Mouse (Mus musculus): ENCODE results near the gene Gm5142. TPM values are rescaled to one million over a fixed set of nuclear protein-coding genes. Genes with fewer than 3 reads are reported as not detected.

The Gm5142 gene
- not detected in 2 replicates for total RNA-seq (2017)

GRCm38 (mm10) chr14:59178649-59179048, at the start of gene Gm5142:
TSS of gene Gm5142 (minus strand) at chr14:59178749.
- no peak for ATAC-seq (ENCODE audit: extremely low read depth, insufficient number of reproducible peaks, low FRiP score, poor library complexity, severe bottlenecking)

DNA sequence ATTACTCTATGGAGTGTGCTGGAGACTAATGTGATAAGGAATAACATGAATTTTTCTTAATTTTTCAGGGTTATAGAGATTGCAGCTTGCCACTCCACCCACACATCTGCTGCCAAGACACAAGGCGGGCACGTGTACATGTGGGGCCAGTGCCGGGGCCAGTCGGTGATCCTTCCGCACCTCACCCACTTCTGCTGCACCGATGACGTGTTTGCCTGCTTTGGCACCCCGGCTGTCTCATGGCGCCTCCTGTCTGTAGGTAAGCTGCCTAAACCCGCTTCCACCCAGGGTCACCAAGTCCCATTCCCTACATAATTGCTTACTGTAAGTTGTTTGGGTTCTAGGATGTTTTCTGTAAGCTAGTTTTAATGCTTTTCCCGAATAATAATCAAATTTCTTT, 47.7 kb upstream of the Gm5142 start:
- ATAC-seq (ENCODE audit: extremely low read depth, insufficient number of reproducible peaks, low FRiP score, poor library complexity, severe bottlenecking): no peak

- no peak for ATAC-seq (ENCODE audit: extremely low read depth, insufficient number of reproducible peaks, low FRiP score, poor library complexity, severe bottlenecking)
Measured at GRCm38 (mm10) chr14:59219241-59219640, 40.7 kb upstream of the Gm5142 start.

DNA sequence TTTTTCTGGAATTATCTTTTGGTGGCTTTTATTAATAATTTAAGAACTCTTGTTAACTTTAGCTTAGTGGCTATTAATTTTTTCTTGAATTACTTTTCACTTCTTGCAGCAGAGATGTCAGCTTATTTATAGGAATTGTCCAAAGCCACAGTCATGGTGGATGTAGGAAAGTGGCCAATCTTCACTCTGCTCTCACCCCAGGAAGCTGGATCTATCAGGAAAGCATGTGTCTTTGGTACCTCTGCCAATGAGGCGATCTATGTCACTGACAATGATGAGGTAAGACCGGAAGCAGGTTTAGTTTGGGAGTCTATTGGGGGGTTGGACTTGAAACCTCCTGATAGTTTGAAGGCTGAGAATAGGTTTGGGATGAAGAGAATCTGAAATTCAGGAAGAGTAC, 31.3 kb upstream of the Gm5142 start:
- no peak for ATAC-seq (ENCODE audit: extremely low read depth, insufficient number of reproducible peaks, low FRiP score, poor library complexity, severe bottlenecking)

DNA sequence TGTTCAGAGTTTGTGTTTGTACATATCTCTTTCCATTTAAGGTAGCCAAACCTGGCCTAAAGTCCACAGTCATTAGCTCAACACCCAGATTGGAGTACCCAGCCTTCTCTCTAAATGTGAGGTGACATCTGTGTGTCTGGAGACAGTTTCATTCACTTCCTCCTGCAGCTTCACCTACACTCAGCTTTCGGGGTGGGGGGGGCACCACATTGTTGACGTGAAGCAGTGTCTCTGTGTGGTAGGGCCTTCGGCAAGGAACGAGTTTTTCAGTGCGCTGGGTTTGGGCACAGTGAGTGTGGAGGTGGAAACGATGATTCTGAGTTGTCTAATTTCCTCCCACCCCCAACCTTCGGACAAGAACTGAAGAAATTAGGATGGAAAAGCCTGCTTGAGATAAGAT, 30.5 kb upstream of the Gm5142 start:
- no peak for ATAC-seq (ENCODE audit: extremely low read depth, insufficient number of reproducible peaks, low FRiP score, poor library complexity, severe bottlenecking)

DNA sequence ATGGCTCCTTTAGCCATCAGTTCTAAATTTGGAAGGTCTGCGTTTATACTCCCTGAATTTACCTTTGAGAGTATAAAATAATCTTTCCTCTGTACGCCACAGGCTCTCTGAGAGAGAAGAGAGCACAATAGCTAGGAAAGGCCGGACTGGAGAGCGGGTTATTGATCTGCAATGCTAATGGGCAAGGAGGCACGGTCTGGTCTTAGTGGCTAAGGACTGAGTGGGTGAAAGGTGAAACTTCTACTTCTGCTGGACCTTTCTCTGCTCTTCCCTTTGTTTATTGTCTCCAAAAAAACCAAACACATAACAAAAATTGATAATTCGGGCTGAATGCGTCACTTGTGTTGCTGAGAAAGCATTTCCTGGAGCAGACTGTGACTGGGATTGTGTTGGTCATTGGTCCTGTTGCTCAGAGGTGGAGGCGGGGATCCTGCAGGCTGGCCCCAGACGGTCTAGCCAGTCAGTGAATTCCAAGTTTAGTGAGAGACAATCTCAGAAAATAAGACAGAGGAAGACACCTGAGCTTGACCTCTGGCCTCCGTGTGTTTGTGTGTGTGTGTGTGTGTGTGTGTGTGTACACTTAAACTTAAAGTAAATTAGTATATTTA, 27.5 kb upstream of the Gm5142 start:
- ATAC-seq (ENCODE audit: extremely low read depth, insufficient number of reproducible peaks, low FRiP score, poor library complexity, severe bottlenecking): no peak

DNA sequence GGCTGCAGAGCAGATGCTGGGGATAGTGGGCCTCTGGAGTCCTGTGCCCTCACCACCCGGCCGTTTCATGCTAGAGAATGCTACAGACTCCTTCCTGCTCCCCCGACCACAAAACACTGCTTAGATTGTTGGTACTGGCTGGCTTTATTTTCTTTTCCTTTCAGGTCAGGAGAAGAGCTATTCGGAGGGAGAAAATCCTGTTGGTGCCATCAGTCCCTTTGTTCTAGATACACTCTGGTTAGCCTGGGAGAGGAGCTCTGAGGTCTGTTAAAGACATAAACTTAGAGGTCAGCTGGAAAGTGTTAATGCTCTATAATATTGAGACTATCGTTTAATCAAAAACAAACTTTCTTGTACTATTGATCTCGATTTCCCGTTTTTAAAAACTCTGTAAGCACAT, 26.9 kb upstream of the Gm5142 start:
- ATAC-seq (ENCODE audit: extremely low read depth, insufficient number of reproducible peaks, low FRiP score, poor library complexity, severe bottlenecking): no peak

DNA sequence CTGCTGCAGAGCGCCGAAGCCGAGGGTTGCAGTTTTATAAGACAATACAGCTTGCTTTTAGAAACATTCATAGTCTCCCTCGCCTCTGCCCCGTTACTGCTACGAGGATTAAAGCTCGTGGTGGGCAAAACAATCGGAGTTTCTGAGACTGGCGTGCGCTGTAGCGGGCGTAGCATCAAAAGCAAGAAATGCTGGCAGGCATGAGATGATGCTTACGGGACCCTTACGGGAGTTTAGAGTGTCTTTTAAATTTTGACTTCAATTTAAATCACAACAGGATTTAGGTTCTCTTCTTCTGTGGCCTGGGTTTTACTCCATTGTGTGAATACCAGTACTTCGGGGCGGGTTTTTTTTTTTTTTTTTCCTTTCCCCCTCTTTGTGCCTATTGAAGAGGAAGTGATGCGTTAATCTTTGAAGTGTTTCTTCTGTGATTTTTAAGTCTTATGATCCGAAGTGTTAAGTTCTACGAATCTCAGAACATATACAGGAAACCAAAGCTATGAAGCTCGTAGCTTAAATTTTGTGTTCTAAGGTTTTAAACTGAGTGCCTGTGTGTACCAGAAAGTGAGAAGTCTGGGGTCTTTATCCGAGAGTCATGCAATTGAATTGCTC, 23.2 kb upstream of the Gm5142 start:
- ATAC-seq (ENCODE audit: extremely low read depth, insufficient number of reproducible peaks, low FRiP score, poor library complexity, severe bottlenecking): no peak

DNA sequence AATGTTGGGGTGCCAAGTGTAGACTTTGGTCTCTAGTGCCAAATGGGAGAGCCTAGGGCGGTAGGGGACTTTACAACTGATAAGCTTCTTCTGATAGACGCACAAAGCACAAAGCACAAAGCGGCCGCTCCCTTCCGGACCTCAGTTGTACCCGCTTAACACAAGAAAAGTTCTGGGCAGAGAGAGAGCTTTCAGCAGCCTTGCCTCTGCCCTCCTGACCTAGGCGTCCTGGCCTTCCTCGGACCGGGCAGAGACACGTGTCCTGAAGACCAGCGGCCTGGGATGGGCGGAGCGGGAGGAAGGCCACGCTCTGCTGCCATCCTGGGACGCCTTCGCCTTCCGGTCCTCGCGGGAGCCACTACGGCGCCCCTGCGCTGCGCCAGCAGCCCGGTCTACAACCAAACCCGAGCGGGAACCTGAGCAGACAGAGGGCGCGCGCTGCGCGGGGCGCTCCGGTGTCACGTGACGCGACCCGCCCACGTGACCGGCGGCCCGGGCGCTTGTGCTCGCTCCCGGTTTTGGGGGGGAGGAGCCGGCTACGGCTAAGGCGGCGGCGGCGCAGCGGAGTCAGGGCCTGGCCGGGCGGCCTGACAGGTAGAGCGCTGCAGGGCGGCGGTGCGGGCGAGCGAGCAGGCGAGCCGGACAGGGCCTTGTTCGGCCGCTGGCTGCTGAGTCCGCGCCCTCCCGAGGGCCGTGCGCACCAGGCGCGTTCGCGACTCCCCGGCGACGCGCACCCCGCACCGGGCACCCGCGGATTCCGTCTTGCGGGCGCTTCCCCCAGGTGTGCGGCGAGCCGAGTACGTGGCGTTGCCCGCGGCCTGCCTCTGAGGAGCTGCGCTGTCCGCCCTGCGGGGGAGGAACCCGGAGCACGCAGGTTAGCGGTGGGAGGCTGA, 22.4 kb upstream of the Gm5142 start, which contains the start of gene Rcbtb1:
Gene Rcbtb1 (plus strand): TSS at position 499 of the 893 bp plus-strand sequence.
- peak; percentile 65 for ATAC-seq (ENCODE audit: extremely low read depth, insufficient number of reproducible peaks, low FRiP score, poor library complexity, severe bottlenecking)

GRCm38 (mm10) chr14:59186121-59186520, 7.6 kb upstream of the Gm5142 start:
- ATAC-seq (ENCODE audit: extremely low read depth, insufficient number of reproducible peaks, low FRiP score, poor library complexity, severe bottlenecking): no peak

- ATAC-seq (ENCODE audit: extremely low read depth, insufficient number of reproducible peaks, low FRiP score, poor library complexity, severe bottlenecking): no peak
Measured at GRCm38 (mm10) chr14:59185514-59185913, 7.0 kb upstream of the Gm5142 start.

- ATAC-seq (ENCODE audit: extremely low read depth, insufficient number of reproducible peaks, low FRiP score, poor library complexity, severe bottlenecking): no peak
Measured at GRCm38 (mm10) chr14:59182732-59183131, 4.2 kb upstream of the Gm5142 start.

GRCm38 (mm10) chr14:59157016-59157698, 21.4 kb downstream of the Gm5142 start:
- ATAC-seq (ENCODE audit: extremely low read depth, insufficient number of reproducible peaks, low FRiP score, poor library complexity, severe bottlenecking): no peak

- ATAC-seq (ENCODE audit: extremely low read depth, insufficient number of reproducible peaks, low FRiP score, poor library complexity, severe bottlenecking): no peak
Measured at GRCm38 (mm10) chr14:59155589-59155988, 23.0 kb downstream of the Gm5142 start.

GRCm38 (mm10) chr14:59142793-59143192, 35.8 kb downstream of the Gm5142 start, which contains the start of gene 1700129C05Rik:
TSS of gene 1700129C05Rik (minus strand) at chr14:59142893.
- no peak for ATAC-seq (ENCODE audit: extremely low read depth, insufficient number of reproducible peaks, low FRiP score, poor library complexity, severe bottlenecking)

DNA sequence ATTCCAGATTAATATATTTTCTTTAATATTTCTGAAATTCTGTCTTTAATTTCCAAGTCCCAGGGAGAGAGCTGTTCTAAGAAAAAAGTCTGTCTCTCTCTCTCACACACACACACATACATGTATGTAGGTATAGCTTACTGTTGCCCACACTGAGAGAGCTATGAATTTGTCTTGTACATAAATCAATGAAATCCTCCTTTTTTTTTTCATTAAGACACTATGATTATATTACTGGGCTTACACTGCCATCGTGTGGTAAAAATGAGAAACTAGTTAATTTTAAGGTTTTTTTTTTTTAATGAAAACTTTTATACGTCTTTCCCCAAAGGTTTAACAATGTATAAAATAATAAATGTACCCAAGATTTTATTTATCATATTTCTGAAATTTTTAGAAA, 64.3 kb downstream of the Gm5142 start:
- ATAC-seq (ENCODE audit: extremely low read depth, insufficient number of reproducible peaks, low FRiP score, poor library complexity, severe bottlenecking): no peak
